Mouse (Mus musculus) thymus, postnatal 25 days (tissue): ENCODE data around the gene Lsamp.

Experiments used
- DNase-seq: peaks from one replicate; pipeline ENCODE4 v3.0.0; 2022

Gene Lsamp

DNA sequence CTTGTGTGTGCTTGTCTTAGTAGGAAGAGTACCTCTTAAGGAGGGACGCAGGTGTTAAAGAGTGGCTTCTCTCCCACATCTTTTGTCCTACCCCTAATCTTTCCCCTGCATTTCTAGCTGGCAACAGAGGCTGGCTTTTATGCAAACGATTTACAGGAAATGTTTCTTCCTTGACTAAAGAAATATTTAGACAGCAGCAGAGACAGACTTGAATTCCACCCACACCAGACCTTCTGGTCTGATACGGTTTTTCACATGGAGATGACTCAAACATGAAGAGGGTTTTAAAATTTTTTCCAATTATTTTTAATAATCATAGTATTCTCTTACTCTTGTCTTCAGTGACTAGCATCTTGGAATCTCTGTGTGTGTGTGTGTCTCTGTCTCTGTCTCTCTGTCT is 1333.8 kb downstream of the Lsamp start:
- DNase-seq, result no peak

DNA sequence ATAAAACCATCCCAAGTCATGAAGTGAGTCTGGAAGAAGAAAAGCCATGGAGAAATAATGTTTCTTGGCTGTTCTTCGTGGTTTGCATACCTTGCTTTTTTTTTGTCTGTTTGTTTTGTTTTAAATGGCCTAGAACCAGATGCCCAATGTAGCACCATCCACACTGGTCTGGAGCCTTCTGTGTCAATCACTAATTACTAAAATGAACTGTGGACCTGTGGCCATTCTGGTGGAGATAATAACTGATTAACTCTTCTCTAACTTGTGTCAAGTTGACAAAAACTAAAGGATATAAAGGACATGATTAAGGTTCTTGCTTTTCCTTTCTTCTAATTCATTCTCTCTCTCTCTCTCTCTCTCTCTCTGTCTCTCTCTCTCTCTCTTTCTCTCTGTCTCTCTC is 1359.3 kb downstream of the Lsamp start:
- DNase-seq, result no peak

DNA sequence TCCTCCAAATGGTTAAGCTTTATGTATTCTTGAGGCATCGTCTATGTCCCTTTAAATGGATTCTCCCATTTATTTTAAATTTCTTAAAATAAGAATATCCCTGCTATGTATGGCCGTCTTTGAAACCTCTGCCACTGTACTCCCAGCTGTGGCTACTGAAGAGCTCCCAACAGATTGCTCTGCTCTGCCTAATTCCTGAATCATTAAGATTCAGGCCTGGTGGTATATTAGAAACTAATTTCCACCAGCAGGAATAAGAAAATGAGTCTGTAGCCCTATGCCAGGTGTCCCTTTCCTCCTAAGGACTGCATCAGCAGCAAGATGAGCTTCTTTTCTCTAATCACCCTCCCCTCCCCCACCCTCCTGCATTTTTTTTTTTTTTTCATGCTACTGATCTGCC is 1381.0 kb downstream of the Lsamp start:
- no peak for DNase-seq

DNA sequence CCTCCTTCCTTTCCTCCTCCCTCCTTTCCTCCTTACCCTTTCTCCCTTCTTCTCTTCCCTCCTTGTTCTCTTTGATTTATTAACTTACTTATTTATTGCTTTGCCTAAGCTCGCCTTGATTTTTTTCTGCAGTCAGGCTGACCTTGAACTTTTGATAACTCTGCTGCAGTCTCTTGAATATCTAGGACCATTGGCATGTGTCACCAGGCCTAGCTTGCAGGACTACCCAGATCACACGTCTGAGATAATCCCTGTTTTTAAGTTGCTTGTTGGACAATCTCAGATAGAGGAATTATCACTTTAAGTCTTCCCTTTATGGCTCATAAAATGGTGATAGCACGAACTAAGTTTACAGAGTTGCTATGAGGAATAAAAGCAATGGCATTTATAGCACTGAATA is 1399.5 kb downstream of the Lsamp start:
- no peak for DNase-seq

DNA sequence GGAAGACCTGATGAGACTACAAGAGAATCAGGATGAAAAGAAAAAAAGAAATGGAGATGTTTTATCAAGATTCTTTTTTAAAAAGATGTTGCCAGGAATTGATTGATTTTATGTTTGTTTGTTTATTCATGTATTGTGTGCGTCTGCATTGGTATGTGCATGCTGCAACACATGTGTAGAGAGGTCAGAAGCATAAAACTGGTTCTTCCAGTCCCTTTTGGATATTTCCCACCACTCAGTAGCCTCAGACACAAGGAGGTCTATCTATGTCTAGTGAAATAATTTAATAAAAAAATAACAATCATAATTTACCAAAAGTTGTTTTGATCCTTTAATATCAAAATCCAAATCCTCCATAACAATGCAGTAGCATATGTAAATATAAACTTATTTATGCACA is 1400.1 kb downstream of the Lsamp start:
- DNase-seq, result no peak

DNA sequence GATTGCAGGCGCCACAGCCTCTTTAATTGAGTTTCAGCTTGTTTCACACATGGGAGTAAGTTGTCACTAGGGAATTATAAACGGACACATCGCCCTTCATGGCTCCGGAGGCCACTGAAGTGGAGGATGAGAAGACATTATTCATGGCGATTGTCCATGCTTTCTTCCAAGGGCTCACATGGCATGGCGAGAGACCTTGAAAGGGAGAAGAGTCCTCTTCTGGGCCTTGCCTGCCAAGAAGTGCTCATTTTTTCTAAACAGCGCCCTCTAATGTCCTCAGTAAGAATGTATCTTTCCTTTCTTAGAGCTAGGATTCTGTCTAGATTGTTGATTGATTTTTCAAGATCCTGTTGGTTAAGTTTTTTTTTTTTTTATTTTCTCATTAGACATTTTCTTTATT is 1424.7 kb downstream of the Lsamp start:
- no peak for DNase-seq

DNA sequence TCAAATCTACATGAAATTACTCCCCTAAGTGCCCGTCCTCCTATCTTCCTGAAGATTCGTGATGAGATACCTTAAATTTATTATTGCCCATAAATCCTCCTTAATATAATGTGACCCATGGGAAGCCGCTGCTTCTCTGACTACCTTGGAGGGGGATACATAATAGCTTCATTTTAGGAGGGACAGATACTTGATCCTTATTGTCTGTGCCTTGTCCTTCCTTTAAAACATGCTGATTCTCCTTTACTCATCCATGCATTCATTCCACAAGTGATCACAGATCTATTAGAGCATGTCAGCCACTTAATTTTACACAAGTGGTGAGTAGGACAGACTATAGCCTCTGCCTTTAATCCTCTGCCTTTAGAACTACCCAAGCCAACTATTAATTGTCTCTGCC is 1426.5 kb downstream of the Lsamp start:
- no peak for DNase-seq

DNA sequence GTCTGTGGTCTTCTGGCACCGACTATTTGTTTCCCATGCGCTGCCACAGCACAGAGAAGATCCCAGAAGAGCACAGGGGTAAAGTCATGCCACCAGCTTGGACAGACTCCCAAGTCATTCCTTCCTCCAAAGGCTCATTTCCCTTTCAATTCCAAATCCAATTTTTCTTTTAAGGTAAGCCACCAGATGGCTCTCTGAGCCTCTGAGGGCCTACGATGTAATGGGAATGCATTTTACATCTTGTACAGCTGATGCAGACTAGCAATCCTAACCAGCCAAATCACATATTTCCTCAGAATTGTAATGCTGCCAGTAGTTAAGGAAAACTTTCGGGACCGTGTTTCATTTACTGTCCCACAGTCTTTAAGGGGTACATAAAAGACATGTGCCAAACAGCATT is 1433.2 kb downstream of the Lsamp start:
- no peak for DNase-seq

DNA sequence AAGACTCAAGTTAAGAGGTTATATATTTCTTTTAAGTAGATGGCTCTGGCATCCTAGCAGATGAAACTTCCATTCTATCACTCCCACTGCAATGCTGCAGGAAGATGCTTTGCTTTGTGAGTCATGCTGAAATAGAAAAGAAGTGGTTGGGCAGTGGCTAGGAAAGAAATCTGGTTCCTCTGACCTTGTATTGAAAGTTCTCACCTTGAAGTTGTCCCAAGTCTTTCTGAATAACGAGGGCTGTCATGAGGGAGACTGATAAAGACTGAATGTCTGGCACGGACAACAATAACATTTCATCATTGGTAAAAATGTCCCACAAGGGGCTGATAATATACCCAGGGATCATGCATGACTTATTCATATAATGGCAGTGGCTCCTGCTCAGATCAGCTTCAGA is 1483.2 kb downstream of the Lsamp start:
- DNase-seq, result no peak

DNA sequence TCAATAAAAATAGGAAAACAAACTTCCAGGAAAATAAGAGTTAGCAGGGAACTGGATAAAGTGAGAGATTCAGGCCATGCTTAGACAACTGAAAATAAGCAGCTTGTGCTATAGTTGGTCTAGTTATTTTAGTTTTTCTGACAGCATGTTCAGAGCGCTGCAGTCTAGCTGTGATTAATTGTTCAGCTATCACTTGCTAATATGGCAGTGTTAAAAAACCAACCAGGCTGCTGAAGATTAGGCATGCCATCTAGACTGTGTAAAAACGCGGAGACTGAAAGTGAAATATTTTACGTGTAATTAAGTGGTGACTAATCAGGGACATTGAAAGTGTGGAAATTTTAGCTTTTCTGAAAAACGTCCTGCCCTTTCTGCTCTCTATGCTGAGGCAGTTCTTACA is 1494.5 kb downstream of the Lsamp start:
- DNase-seq, result no peak

DNA sequence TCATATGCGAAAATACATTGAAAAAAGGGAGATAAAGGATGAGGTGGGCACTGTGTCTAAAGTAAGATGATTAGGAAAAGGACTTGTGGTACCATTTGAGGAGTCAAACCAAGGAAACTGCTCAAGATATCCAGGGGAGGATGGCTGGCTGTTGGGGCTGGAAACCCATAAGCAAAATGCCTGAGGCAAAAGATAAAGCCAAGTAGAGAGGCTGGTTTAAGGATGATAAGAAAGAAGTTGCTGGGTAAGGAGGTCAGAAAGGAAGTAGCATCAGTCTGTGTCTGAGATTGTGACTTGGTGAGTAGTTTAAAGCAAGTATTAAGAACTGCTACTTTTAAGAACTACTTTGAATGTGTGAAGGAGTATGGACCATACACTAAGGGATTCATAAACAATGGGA is 1497.7 kb downstream of the Lsamp start:
- no peak for DNase-seq

DNA sequence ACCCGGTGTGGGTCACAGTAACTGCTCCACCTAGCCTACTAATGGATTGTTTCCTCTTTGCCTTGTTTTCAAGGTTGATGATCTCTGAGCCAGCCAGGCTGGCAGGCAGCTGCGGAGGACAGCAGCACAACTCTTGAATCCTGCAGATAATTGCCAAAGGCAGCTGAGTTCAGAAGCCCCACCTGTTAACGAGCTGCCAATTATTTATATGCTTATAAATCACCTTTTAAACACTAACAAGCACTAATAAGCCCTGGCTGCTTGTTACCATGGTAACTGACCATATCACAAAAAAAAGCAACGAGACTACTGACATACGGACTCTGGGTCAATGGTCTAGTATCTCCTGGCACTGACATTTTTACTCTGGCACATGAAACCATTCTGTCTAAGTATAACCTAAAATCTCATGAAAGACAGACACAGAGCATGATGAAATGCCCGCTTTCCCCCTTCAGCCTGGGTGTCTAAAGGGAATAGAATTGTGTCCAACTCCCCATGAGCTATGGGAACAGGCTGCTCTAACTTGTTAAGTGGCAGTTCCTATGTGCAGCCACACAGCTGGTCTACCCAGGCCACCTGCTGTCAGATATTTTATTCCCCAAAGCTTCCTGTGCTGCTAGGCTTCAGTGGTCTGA is 1526.9 kb downstream of the Lsamp start:
- no peak for DNase-seq

DNA sequence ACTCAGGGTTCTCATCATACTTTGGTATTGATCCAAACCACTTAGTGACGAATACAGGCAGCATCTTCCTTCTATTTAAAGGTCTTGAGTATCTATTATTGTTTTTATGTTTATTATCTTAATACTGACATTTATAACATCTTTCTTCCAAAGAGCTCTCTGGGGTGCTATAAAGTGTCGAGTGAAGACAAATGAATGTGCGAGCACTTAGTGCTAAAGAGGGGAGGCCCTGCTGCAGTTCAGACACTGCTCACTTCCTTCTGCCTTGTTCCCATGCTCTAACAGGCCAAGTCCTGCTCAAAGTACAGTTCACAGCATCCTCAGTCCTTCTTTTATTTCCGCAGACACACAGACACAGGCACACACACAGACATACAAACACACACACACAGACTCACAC is 1537.4 kb downstream of the Lsamp start:
- DNase-seq, result no peak

DNA sequence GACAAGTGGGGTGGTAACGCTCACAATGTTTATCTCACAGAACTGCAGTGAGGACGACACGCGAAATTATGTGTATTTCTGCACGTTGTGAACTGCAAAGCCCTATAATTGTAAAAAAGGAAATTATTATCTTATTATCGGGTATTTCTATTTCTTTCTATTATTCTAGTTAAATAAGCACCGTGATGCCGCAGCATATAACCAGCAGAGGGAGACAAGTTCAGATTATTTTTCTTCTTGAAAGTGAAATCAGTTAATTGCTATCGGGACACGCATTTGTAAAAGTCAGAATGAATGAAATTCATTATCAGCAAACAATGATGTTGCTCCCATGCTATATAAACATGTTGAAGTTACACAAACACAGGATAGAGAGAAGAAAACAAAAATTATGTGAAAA is 1540.1 kb downstream of the Lsamp start:
- no peak for DNase-seq

DNA sequence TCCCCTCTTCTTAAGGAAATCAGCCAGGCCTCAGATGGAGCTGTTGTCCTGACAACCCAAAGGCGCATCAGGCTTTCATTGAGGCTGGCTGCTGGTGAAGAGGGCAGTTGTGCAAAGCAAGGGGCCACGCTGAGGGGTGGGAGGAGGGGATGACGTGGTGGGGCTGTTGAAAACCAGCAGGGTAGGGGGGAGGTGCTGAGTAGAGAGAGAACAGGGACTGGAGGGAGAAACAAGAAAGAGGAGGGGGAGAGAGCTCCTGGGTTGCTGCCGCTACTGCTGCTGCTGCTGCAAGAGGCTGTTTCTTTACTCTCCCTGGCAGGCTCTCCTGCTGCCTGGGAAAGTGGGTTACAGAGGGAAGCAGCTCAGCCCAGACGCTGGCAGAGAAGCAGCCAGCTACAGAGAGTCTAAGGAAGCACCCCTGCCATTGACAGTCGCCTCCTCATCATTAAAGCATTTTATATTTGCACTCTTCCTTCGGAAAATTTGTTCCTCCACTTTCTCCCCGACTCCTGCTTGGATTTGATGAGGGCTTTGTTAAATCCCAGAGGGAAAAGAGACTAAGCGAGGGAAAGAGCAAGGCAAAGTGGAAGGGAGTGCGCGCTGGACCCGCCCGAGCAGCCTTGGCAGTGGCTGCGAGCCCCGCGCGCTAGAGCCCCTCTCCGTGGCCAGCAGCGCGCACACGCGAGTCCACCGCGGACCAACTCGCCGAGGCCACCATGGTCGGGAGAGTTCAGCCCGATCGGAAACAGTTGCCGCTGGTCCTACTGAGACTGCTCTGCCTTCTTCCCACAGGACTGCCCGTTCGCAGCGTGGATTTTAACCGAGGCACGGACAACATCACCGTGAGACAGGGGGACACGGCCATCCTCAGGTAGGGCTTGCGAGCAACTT is 1548.7 kb downstream of the Lsamp start:
- DNase-seq, result no peak

DNA sequence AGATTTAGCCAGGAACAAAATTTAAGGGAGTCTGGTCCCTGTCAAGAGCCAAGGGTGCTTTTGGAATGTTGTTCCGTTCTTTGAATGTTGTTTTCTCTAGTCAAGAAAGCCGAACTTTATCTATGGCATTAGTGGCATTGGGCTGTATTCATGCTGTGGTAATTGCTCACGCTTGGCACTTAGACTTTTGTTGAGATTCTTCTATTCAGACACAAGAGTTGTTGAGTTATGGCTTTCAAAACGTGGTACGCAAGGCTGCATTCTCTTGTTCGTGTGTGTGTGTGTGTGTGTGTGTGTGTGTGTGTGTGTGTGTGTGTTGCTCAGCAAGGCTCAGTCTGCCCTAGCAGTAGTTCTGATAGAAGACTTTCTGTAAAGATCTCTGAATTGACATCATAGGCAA is 1549.5 kb downstream of the Lsamp start:
- no peak for DNase-seq

DNA sequence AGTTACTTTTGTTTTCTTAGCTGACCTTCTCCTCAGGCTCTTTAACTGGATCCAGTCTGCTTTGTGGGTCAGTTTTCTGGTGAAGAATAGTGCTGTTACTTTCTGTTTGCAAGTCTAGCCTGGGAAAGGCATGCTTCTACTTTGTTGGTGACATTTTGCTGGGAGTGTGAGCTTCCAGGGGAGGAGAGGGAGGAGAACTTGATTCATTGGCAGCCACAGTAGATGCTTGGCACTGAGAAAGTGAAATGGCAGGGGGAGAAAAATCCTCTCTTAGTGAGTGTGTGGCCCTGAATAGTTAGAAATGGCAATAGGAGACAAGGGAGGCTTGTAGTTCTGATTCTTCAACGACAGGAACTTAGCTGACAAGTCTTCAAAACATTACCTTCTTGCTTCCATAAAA is 1551.6 kb downstream of the Lsamp start:
- DNase-seq, result no peak

DNA sequence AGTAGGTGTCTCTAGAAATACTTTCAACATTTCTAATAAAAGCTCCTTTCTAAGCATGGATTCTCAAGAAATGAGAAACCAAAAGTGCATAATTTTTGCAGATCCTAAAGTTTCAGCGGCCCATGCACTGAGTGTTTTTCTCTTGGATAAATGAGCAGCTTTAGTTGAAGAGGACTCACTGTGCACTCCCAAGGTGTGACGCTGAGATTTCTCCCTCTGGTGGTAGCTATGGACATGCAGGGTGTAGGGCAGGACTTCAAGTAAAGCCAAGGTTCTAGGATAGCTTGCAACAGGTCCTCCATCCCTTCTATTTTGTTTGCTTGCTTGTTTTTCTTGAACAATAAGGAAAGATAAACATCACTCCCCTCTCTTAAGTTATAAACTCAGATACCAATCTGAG is 1558.5 kb downstream of the Lsamp start:
- no peak for DNase-seq

DNA sequence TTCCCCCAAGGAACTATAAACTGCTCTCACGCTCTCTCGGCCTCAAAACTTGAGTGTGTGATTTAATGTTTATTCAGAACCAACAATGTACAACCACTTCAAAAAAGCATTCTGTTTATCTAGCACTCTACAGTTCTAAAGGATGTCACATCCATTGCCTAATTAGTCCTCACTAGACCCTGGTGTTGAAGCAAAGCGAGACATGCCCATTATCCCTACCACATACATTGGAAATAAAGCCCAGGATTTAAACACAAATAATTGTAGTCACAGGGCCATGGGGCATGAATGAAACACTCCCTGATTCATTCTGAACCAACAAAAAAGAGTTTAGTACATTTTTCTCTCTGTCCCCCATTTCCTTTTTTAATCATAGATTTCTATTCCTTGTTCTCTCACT is 1567.0 kb downstream of the Lsamp start:
- DNase-seq, result no peak

DNA sequence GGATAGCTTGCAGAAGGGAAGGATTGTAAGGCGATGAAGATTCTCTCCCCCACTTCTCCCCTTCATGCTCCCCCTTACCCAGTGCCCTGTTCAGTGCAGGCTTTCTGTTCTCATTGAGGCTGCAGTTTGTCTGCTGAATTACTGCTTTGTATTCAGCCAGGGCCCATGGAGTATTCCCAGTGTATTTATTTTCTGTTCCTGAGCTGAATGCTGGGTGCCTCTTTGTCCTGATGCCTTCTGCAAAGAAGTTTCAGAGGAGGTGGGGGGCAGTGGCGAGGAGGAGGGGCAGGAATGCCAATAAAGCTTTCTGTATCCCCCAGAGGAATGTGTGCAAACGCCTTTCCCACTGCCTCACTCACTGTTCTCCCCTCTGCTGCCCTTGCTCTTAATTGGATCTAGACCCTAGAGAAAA is 1567.7 kb downstream of the Lsamp start:
- no peak for DNase-seq

DNA sequence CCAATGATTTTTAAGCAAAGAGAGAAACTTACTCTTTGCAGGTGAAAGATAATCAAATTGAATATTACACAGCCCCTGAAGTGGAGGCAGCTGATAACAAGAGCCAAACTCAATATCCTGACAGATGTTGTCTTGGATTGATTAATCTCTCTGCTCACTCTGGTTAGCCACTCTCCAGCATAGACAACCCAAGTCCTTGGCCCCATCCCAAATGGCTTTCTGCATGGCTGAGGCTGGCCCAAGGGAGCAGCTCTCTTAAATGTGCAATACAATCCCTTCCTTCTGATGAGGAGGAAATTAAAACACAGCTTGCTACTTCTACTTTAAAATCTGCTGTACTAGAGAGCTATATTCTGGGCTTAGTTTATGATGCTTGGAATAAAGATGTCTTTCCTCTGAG is 1572.9 kb downstream of the Lsamp start:
- no peak for DNase-seq

DNA sequence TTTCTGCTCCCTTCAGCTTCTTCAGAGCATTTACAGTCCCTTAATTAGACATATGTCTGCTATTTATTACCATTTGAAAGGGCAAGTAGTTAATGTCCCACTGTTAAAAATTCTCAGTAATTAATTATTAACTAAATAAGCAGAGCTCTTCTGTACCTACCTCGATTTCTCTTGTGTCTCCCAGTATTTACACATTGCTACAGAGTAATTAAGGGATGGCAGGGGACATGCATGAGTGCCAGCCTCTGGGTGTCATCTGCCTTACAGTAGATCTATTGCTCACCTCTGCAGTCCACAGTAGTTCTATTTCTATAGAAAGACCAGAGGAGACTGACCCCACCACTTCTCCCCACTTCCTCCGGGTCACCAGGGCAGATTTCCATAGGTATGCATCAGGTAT is 1581.1 kb downstream of the Lsamp start:
- DNase-seq, result no peak

DNA sequence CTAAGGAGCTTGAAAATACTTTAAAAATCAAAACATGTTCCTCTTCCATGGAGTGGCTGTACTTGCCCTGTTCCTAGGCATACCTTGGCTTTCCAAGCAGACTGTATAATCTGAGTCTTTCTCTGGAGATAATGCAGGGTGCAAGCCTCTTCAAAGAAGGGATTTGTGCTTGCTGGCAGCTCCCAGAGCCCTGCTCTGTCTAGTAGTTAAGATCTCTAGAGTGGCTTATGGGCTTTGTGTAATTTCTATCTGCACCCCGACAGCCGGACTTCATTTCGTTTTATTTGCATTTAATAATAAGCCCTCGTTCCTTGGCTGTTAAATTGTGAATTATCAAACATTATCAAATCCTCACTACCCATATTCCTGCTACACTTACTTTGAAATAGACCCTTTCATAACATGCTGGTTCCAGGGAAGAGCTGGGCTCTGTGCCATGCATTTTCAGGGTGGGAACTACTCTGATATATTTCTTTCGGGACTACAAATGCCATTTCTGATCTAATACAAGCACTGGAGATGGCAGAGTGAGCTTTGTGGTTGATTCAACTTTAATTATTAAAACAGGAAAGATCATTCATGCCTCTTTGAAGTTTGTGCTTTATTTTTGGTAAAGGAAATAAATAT is 1604.6 kb downstream of the Lsamp start:
- DNase-seq, result no peak

DNA sequence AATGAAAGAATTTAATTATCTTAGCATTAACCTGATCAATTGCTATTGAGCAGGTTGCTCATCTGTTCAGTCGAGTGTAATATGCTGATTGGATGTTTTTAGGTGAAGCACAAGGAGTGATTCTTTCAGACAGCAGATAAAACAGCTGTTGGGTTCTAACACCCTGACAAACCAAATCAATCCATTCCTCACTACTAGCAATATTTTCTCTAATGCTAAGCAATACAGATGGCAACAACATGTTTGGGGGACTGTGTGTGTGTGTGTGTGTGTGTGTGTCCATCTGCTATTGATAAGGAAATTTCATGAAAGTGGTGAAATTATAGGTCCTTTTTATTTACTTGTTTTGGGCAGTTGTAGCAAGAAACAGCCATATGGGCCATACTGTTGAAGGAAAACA is 1628.1 kb downstream of the Lsamp start:
- DNase-seq, result no peak
